In genomic region chr8:35944461-35944860, GRCm38 (mm10) we compare ENCODE assay signal across 24 mouse cellular contexts.
"Had no signal": no experiment of that assay in that cellular context is flagged by ENCODE, and none has a peak within 500 bp of the region (broad histone marks: within the 10 kb centered on the region; RNA-seq: fewer than 3 reads in every experiment).

No protein-coding gene starts in this region.

- H3K27me3 ChIP-seq: heart, embryonic 13.5 days; heart, embryonic 15.5 days; hindbrain, embryonic 13.5 days; hindbrain, embryonic 15.5 days; kidney, embryonic 15.5 days; limb, embryonic 13.5 days; limb, embryonic 15.5 days; liver, embryonic 12.5 days had no signal

- H3K9me3 ChIP-seq: heart, embryonic 13.5 days; heart, embryonic 15.5 days; hindbrain, embryonic 13.5 days; hindbrain, embryonic 15.5 days; kidney, embryonic 15.5 days; limb, embryonic 13.5 days; limb, embryonic 15.5 days; liver, embryonic 12.5 days had no signal

- H3K9ac ChIP-seq: heart, embryonic 13.5 days; heart, embryonic 15.5 days; hindbrain, embryonic 13.5 days; hindbrain, embryonic 15.5 days; kidney, embryonic 15.5 days; limb, embryonic 13.5 days; limb, embryonic 15.5 days; liver, embryonic 12.5 days had no signal

- H3K4me2 ChIP-seq: heart, embryonic 13.5 days; heart, embryonic 15.5 days; hindbrain, embryonic 13.5 days; hindbrain, embryonic 15.5 days; kidney, embryonic 15.5 days; limb, embryonic 13.5 days; limb, embryonic 15.5 days; liver, embryonic 12.5 days had no signal

- ATAC-seq: hindbrain, postnatal 0 days; intestine, embryonic 16.5 days; liver, embryonic 12.5 days had no signal

- H3K27ac ChIP-seq: heart, embryonic 13.5 days; heart, embryonic 15.5 days; hindbrain, embryonic 13.5 days; hindbrain, embryonic 15.5 days; hindbrain, postnatal 0 days; kidney, embryonic 15.5 days; kidney, postnatal 0 days; limb, embryonic 13.5 days; limb, embryonic 15.5 days; liver, embryonic 12.5 days had no signal

- DNase-seq: gastrocnemius, postnatal 14 days; gastrocnemius, postnatal 36 days; heart, adult 18-20 months; heart, postnatal 14 days; heart, postnatal 36 days; kidney, adult 11 months; kidney, adult 2 months; kidney, adult 9 months; kidney, postnatal 14 days; kidney, postnatal 36 days; layer of hippocampus, adult 9-11 months; layer of hippocampus, postnatal 36 days; left cerebral cortex, postnatal 4 days had no signal

- H3K36me3 ChIP-seq: heart, embryonic 13.5 days; heart, embryonic 15.5 days; hindbrain, embryonic 13.5 days; hindbrain, embryonic 15.5 days; kidney, embryonic 15.5 days; limb, embryonic 13.5 days; limb, embryonic 15.5 days; liver, embryonic 12.5 days had no signal

- H3K4me1 ChIP-seq: hindbrain, embryonic 15.5 days; liver, embryonic 12.5 days had no signal

- H3K4me3 ChIP-seq: heart, embryonic 13.5 days; heart, embryonic 15.5 days; hindbrain, embryonic 13.5 days; hindbrain, embryonic 15.5 days; kidney, embryonic 15.5 days; limb, embryonic 13.5 days; limb, embryonic 15.5 days; liver, embryonic 12.5 days had no signal
